Mouse (Mus musculus): ENCODE results near the gene Hs2st1. TPM values are rescaled to one million over a fixed set of nuclear protein-coding genes. Genes with fewer than 3 reads are reported as not detected.

The Hs2st1 gene
- polyA plus RNA-seq, 1 experiment from 2014 or later: 25.1 TPM

- H3K9ac ChIP-seq: no peak overlapping the region
- WGBS: 63% methylated on average over 7 of the region's 7 CpGs
- no peak for ATAC-seq (ENCODE audit: low FRiP score)
- H3K4me2 ChIP-seq (replicated peaks): no peak overlapping the region
- H3K4me1 ChIP-seq: peaks cover 5% of the 10 kb centered on the region; the same call in 1 of the 2 replicates
- no peak overlapping the region for H3K4me3 ChIP-seq
- H3K9me3 ChIP-seq (replicated peaks): no peaks in the 10 kb centered on the region
- H3K27ac ChIP-seq: no peak overlapping the region
- H3K36me3 ChIP-seq: no peaks in the 10 kb centered on the region
- H3K27me3 ChIP-seq: no peaks in the 10 kb centered on the region
Measured at GRCm38 (mm10) chr3:144394454-144394943, 175.5 kb downstream of the Hs2st1 start.

GRCm38 (mm10) chr3:144386446-144386845 lies 183.5 kb downstream of the Hs2st1 start:
- H3K4me3 ChIP-seq: no peak overlapping the region
- no peaks in the 10 kb centered on the region for H3K9me3 ChIP-seq (replicated peaks)
- H3K4me2 ChIP-seq (replicated peaks): no peak overlapping the region
- H3K9ac ChIP-seq: no peak overlapping the region
- no peaks in the 10 kb centered on the region for H3K36me3 ChIP-seq
- H3K4me1 ChIP-seq: no peaks in the 10 kb centered on the region
- 0 out of 2 replicates have a peak, but pooled peaks cover 7% of the 10 kb centered on the region for H3K27me3 ChIP-seq
- ATAC-seq (ENCODE audit: low FRiP score): no peak
- H3K27ac ChIP-seq: no peak overlapping the region
- WGBS: 90% methylated on average over 4 of the region's 4 CpGs

GRCm38 (mm10) chr3:144384648-144385047 lies 185.3 kb downstream of the Hs2st1 start:
- H3K4me3 ChIP-seq: no peak overlapping the region
- 0 out of 2 replicates have a peak, but pooled peaks cover 7% of the 10 kb centered on the region for H3K27me3 ChIP-seq
- 94% methylated on average over 10 of the region's 10 CpGs for WGBS
- H3K4me2 ChIP-seq (replicated peaks): no peak overlapping the region
- no peak for ATAC-seq (ENCODE audit: low FRiP score)
- H3K9ac ChIP-seq: no peak overlapping the region
- H3K36me3 ChIP-seq: no peaks in the 10 kb centered on the region
- no peaks in the 10 kb centered on the region for H3K9me3 ChIP-seq (replicated peaks)
- peaks cover 5% of the 10 kb centered on the region; the same call in 1 of the 2 replicates for H3K4me1 ChIP-seq
- no peak overlapping the region for H3K27ac ChIP-seq

DNA sequence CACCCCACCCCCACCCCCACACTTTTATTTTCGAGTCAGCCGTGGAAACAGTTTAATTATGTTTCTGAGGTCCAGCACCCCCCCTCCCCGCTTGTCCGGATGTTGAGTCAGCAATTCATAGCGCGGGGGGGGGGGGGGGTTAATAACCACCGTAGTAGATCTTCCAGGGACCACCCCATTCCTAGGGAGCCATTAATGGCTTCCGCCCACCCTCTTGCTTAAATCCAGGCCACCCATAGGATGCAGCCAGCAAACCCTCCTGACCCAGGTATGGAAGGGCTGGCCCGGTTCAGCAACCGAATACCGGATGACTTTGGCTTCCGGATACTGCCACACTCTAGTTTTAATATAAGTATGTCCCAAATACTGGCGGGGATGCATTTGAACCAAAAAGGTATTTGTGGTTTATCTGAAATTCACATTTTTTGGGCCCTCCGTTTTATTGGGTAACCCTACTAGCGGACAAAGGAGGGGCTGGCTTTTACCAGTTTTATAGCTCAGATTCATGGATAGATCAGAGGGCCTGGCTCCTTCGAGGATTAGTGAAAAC lies 188.5 kb downstream of the Hs2st1 start:
- 48% methylated on average over 15 of the region's 16 CpGs for WGBS
- ATAC-seq (ENCODE audit: low FRiP score): no peak

DNA sequence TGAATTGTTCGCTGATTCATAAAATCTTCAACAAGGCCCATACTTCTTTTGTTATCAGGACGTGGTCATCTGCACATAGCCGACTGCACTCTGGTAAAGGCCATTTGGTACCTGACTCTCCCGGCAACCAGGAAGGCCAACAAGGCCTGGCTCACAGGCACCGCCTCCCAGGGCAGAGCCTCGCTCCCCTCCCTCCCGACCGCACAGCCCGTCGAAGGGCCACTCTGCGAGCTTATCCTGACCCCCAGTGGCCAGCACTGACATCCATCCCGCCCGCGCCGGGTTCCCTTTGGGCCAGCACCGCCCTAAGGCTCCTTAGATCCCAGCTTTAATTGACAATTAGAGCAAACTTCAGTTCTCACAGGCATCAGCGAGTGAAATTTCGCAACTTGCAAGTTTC lies 189.1 kb downstream of the Hs2st1 start:
- Histone ChIP-seq H3K27me3 (0 out of 2 replicates have a peak, but pooled peaks cover 7% of the 10 kb centered on the region), H3K9me3 (replicated peaks) (no peaks in the 10 kb centered on the region), H3K9ac (no peak overlapping the region), H3K4me2 (replicated peaks) (peak overlapping the region; percentile 44), H3K4me3 (peak overlapping the region; percentile 11), H3K4me1 (peaks cover 28% of the 10 kb centered on the region), H3K36me3 (no peaks in the 10 kb centered on the region), H3K27ac (no peak overlapping the region)
- ATAC-seq (ENCODE audit: low FRiP score): peak; percentile 76
- 3% methylated on average over 18 of the region's 18 CpGs for WGBS

More for the DNA sequence above, 188.5 kb downstream of the Hs2st1 start:
- Histone ChIP-seq H3K9ac (no peak overlapping the region), H3K4me3 (peak overlapping the region; percentile 11; the same call in 1 of the 2 replicates), H3K27me3 (0 out of 2 replicates have a peak, but pooled peaks cover 7% of the 10 kb centered on the region), H3K4me2 (replicated peaks) (peak overlapping the region; percentile 44), H3K27ac (no peak overlapping the region), H3K9me3 (replicated peaks) (no peaks in the 10 kb centered on the region), H3K4me1 (peaks cover 26% of the 10 kb centered on the region), H3K36me3 (no peaks in the 10 kb centered on the region)

DNA sequence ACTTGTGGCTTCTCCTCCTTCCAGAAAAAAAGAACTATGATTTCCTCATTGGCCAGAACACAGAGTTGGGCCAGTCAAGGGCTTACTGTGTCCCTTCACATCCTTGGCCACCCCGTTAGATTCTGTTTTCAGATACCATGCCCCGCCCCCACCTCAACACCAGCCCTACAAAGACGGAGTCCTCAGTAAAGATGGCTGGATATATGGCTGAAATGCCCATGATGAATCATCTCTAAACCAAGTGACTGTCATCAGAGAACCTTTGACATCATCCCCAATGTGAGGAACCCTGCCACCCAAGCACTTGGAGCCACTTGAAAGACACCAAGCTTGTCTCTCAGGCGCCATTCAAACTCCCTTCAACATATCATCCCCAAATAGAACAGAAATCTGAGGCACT lies 190.2 kb downstream of the Hs2st1 start:
- Histone ChIP-seq H3K4me2 (replicated peaks) (no peak overlapping the region), H3K9me3 (replicated peaks) (no peaks in the 10 kb centered on the region), H3K27ac (no peak overlapping the region), H3K36me3 (no peaks in the 10 kb centered on the region), H3K27me3 (0 out of 2 replicates have a peak, but pooled peaks cover 7% of the 10 kb centered on the region), H3K9ac (no peak overlapping the region), H3K4me1 (peaks cover 28% of the 10 kb centered on the region), H3K4me3 (no peak overlapping the region)
- ATAC-seq (ENCODE audit: low FRiP score): no peak
- 78% methylated on average over 4 of the region's 4 CpGs for WGBS

Other genes starting within 250 kb of the Hs2st1 start
- 452 and 477 TPM in 2 replicates for gene Selenof, start 123 bp upstream of the Hs2st1 start, polyA plus RNA-seq (2016; fragmentation: Nextera tagmentation; extraction: Ambion mirVana)
- 115 and 123 TPM in 2 replicates for gene Sh3glb1, start 150.2 kb upstream of the Hs2st1 start, polyA plus RNA-seq (2016; fragmentation: Nextera tagmentation; extraction: Ambion mirVana)
- 0.06 and 0.42 TPM in 2 replicates for gene Clca3a1, start 190.8 kb upstream of the Hs2st1 start, polyA plus RNA-seq (2016; fragmentation: Nextera tagmentation; extraction: Ambion mirVana)
- 0.09 TPM in 1 of 2 replicates, not detected in the other for gene Clca3a2, start 249.3 kb upstream of the Hs2st1 start, polyA plus RNA-seq (2016; fragmentation: Nextera tagmentation; extraction: Ambion mirVana)